Mouse (Mus musculus): ENCODE measurements around the gene Grid2.
"Not testable (repeated sequence)": the region's sequence is repeated elsewhere in the genome, so short reads cannot be mapped to it uniquely, and the experiment has no call there.

Gene Grid2

DNA sequence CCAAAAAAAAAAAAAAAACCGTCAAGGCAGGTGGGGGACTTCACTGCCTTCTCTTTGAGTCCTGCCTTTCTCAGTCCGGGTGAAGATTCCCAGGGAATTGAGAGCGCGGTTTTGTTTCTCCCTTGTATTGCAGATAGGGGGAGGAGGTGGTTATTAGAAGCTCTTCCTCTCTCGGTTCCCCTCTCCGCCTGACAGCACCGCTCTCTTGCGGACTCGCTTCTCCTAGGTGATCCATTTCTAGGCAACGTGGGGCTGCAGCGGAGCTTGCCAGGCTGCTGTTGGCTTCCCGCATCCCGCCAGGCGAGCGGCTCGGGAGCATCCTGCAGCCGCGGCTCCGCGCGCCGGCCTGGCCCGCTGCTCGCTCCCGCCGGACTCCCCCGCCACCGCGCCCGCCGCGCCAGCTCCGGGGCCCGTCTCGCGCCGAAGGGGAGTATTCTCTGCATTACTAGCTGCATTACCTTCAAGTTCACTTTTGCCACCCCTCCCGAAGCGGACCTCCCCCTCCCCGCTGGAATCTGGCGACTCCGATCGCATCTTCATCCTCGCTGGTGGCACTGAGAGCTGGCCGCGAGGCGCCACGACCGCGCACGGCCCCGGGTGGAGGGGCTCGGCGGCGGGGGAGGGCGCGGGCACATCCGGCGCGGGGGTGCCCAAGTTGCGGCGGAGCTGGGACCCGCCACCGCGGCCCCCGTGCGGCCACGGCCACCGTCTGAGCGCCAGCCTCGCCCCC, at the start of gene Grid2:
Grid2 (plus strand) TSS at position 51 of the 730 bp plus-strand sequence.
- peak; percentile 22 for DNase-seq (ENCODE audit: low read depth, low spot score)

DNA sequence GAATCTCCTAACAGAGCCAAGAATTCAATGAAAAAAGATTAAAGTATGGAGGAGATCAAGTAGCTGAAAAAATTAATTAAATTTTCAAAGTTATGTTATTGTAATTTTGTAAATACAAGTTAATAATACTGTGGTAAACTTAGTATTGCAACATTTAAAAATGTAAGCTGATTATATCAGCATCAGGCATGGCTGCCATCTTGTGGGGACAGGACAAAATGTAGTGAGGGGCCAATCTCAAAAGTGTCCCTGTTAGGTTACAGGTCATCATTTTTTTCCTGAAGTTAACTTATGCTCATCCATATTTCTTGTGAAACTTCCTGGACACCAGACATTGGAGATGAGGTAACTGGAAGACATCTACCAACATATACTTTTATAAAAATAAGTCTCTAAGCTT, 4.9 kb upstream of the Grid2 start:
- DNase-seq (ENCODE audit: low read depth, low spot score), result no peak

DNA sequence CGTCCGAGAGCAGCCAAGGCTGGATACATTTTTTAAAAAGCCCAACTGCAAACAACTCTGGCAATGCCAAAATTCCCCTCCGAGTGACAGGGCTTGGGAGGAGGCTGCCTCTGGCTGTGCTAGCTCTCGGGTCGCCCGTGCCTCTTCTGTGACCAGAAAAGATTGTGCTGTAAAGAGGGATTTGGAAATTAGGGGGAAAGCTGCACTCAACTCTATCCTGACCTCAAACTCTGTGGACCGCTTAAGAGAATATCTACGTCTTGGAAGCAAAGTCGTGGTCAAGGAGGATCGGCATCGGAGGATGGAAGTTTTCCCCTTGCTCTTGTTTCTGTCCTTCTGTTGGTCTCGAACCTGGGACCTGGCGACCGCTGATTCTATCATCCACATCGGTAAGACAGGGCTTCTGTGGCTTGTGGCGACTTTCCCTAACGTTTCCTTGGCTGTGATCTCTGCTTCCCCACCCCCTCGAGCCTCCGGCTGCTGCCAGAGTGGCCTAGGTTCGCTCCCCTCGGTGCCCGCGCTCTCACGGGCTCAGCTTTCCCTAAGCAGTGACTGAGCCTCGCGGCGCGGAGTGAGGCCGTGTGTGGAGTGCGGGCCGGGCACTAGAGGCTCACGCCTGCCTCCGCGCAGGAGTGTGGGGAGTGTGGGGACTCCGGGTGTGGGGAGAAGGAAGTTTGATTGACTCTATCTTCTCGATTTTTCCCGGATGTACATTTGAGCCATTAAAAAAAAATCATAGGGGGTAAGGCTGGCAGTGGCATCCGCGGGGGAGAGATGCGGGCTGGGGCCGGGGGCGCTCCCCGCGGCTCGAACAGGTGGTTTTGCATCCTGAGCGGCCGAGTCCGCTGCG, 1.1 kb downstream of the Grid2 start:
- peak; percentile 19 for DNase-seq (ENCODE audit: low read depth, low spot score)

DNA sequence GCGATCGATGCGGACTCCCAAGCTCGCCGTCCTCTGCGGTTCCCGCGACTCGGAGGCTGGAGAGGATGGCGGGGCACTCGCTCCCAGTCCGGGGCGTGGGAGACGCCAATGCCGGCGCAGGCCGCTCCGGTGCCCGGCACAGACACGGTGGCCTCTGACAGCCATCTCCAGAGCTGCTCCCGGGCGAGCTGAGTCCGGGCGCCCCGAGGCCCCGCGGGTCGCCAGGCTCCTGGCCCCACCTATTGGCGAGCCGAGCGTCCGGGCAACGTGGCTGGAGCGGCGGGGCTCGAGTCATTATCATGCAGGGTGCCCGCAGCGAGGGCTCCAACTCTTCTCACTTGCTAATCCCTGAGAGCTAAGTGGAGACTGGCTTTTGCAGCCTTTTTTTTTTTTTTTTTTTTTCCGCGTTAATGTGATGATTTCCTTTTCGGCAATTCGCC, 1.8 kb downstream of the Grid2 start:
- DNase-seq (ENCODE audit: low read depth, low spot score), result peak; percentile 17

DNA sequence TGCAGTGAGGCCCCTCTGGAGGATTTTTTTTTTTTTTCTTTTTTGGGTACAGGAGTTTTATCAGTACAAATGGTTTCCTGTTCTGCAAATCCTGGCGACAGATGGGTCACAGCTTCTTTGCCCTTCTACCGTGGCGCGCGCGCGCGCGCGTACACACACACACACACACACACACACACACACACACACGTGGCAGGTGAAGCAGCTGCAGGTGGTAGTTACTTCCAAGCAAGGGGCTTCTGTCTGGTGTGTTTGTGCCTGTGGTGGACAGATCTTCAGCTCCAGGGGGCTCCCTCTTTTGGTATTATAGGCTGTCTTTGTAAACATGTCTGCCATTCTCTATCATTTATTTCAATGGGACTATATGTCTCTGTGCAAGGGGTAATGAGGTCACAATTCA, 2.2 kb downstream of the Grid2 start:
- DNase-seq (ENCODE audit: low read depth, low spot score), result no peak

DNA sequence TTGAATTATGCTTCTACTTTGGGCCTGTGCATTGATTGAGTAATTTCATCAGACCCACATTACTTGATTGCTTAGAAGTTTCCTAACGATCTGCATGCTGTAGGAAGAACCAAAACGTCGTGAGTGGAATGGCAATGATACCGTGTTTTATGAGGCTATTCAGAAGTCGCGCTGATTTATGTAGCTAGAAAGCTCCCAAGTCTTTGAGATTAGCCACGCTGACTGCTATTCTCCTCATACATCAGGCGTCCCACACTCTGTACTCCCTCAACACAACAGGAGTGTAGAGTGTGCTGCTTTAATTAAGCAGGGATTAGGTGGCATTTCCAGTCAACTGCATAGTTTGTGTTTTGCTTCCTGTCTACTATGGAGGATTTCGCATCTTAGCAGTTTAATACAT, 4.1 kb downstream of the Grid2 start:
- peak; percentile 27 for DNase-seq (ENCODE audit: low read depth, low spot score)

DNA sequence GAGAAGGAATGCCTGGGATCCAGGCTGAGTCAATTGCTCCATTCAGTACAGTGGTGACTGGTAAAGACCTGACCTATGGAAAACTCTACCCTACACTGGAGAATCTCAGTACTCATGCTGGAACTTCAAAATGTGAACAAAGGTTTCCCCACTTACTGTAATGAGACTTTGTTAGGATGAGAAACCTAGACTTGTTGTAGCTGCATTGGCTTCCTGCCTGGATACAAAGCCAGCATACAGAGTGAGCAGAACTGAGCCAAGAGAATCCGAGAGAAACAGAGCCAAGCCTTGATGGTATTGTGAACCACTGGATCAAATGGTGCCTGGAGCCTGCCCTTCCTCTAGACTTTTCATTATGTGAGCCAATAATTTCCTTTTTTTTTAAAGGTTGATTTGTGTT, 28.7 kb downstream of the Grid2 start:
- DNase-seq (ENCODE audit: low read depth, low spot score), result no peak

DNA sequence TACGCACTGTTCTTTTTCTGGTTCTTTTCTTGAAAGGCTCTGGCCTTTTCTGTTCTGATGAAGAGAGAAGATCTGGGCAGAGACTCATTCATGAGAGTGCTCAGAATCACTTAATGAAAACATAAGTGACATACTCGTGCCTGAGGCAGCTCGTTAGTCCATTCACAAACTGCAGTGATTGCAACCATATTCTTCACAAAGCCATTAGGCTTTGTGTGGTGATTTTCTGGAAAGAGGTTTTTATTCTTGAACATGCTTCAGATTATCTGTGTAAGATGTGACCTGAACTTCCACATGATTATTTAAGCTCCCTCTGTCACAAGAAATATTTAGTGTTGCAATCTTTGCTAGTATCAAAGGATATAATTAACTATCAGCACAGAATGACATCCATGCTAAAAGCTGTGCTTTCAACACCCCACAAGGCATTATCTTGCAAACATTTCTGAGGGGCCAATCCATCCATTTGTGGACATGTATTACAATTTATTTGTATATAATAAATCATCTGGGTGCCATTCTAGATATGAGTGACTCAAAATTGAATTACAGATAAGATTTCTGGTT, 86.8 kb downstream of the Grid2 start:
- DNase-seq (ENCODE audit: low read depth, low spot score), result no peak

DNA sequence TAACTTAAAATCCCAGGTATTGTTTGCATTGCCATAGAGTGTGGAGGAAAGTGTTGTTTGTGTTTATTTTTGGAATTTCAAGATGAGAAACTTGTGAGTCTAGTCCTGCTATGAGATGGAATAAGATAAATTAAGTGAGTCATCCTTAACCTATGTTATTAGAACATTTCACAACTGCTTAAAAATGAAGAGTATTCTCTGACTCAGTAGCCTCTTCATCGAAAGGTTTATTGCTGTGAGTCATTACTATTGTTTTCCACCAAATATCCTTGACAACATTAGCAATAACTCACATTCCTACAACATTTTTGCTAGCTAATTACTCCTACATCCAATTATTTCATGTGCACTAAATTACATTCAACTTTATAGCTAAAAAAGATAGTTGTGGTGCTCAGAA, 91.3 kb downstream of the Grid2 start:
- DNase-seq (ENCODE audit: low read depth, low spot score), result no peak

DNA sequence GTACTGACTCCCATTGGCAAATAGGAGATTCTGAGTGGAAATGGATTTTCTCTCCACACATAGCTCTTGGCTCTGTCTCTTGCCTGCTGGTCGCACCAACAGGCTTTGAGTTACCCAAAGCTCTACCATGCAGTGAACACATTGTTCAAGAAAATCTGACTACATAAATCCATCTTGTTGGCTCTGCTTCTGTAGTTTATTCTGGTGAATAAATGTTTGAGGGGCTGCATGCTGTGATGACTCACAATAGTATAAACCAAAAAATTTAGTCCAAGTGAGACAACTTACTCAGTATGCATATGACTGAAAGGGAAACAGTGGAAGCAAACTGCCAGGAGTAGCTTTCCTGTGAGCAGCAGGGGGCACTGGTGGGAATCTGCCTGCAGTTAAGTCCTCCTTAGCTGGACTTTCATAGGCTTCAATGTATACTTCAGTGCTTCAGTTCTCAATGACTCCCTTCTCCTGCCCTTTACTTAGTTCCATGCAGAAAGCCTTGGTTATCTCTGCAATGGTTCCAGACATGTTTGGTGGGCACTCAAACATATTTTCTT, 125.5 kb downstream of the Grid2 start:
- no peak for DNase-seq (ENCODE audit: low read depth, low spot score)

DNA sequence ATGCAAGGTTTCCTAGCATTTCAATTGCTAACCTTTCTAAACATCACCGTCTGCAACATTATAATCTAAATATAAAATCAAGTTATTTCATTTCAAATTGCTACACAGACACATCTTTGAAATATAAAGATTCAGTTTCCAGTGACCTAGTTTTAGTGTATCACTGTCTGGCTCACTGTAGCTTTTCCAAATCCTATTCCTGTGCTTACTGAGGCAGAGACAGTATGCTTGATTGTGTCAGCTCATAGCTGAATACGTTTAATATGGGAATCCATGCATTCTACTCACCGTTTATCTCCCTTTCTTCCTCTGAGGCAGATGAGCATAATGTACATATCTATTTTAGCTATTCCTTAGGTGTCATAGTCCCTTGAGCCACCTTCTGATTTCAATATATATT, 146.0 kb downstream of the Grid2 start:
- no peak for DNase-seq (ENCODE audit: low read depth, low spot score)

DNA sequence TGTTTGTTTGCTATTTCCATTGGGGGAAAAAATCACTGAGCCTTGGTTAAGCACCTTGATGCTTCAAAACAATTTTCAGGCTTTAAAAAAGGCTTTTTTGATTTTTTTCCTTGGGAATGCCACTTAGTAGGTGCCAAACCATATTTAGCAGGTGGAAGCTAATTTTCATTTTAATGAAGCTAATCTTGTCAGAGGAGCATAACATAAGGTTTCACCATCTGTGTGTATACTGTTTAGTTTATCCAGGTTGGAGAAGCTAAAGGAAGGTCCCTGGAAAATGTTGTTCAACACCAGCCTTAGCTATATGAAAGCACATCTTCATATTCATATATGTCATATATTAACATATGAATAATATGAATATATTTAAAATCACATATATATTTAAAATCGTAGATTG, 161.9 kb downstream of the Grid2 start:
- no peak for DNase-seq (ENCODE audit: low read depth, low spot score)

DNA sequence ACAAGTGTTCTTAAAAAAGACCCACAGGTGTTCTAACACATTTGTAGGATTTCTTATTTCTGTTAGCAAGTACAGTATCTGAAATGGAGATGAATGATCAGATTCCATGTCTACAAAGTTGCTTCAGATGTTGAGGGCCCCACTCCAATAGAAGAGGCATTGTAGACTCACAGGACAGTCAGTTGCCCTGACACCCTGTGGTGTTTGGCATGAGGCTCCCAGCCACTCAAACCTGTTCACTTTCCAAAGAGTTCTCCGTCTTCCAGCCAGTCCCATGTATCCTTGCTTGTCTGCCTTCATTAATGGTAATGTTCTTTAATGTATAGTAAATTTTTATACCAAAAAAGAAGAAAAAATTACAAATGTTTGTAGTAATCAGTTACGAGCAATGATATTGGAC, 177.1 kb downstream of the Grid2 start:
- no peak for DNase-seq (ENCODE audit: low read depth, low spot score)

DNA sequence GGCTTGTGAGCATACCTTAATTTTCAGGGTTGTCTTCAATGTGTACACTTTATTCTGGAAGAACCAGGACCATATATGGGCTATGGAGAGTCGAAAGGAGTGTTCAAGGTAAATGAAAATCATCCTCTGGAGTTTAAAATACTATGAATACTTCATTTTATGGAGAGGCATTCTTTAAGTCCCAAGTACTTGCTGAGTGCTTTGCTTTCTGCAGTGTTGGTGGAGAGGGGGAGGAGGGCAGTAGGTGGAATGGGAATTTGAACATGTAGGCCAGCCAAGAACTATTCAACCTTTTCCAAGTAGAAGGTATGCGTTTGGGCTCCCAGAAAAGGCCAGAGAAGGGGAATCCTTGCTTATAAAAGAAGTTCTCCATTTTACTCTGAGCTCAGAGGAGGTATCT, 192.5 kb downstream of the Grid2 start:
- no peak for DNase-seq (ENCODE audit: low read depth, low spot score)

DNA sequence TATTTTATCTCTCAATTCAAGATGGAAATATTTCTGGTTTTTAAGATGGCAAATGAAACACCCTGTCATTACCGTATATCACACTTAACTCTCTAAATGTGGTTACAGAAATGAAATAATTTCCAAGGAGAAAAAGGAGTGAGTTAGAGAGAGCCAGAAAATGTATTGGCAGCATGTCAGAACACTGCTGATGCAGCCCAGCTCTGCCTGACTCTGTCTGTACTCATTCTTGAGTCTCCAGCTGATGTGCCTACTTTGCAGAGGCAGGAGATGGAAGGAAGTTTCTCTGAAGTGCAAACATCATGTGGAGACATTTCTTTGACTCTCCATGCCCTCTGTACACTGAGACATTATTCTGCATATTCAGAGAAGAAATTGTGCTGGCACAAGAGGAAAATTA, 226.5 kb downstream of the Grid2 start:
- DNase-seq (ENCODE audit: low read depth, low spot score), result no peak

DNA sequence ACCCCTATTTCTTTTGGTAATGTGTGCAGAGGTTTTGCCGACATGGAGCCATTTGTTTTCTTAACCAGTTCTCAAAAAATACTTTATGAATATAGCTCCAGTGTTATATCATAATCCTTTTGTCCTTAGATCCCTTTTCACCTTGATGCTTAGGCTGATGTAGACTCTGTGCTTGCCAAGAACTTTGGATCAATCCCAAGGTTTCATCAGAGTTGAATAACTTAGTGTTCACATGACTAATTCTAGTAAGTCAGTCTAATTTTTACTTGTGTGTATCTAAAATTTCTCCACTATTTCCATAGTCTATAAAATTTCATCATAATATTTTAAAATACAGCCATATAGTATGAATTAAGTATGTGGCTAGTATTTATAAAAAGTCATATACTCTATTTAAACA, 259.3 kb downstream of the Grid2 start:
- no peak for DNase-seq (ENCODE audit: low read depth, low spot score)

DNA sequence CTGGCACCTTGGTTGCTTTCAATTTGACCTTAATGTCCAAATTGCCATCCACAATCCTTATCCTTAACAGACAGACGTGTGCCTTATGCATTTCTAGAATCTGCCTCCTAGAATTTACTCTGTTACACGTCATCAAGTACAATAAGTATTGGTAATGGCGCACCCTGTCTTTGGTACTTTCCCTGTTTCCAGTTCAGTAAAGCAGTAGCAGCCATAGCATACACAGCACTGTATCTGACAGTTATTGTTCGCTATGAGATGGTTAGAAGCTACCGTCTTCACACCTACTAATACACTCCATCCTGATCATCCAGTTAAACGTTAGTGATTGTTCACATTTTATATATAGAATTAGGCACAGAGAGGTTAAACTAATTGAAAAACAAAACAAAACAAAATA, 260.3 kb downstream of the Grid2 start:
- no peak for DNase-seq (ENCODE audit: low read depth, low spot score)

DNA sequence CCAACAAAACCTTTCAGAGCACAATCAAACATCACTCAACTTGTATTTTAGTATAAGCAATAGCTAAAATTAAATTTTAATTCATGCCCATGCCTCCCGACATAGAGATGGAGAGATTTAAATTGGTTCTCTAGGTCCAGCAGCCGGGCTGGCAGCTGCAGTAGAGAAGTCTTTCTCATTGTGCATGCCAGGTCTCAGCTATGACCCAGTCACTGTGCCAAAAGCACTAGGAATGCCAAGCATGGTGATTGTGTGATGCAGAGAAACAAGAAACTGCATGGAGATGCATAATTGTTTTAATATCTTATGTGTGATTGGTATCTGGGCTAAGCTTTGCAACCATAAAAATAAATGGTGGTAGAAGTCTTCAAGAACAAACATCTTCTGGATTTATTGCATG, 276.1 kb downstream of the Grid2 start:
- no peak for DNase-seq (ENCODE audit: low read depth, low spot score)

DNA sequence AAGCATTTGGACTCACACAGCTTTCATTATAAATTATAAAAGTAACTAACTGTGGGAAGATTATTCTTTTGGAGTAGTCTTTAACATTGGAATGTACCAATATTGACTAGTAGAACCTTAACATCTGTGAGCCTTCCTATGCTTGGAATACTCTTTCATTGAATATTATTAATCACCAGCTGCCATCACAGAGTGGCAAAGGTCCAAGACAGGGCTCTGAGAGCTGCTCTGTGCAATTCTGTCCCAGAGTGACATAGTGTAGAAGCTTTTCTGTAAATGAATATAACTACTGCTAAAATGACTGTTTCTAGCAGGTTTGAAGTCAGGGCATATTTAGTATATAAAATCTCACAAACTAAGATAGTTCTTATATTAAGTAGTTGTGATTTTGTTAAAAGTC, 277.2 kb downstream of the Grid2 start:
- no peak for DNase-seq (ENCODE audit: low read depth, low spot score)

DNA sequence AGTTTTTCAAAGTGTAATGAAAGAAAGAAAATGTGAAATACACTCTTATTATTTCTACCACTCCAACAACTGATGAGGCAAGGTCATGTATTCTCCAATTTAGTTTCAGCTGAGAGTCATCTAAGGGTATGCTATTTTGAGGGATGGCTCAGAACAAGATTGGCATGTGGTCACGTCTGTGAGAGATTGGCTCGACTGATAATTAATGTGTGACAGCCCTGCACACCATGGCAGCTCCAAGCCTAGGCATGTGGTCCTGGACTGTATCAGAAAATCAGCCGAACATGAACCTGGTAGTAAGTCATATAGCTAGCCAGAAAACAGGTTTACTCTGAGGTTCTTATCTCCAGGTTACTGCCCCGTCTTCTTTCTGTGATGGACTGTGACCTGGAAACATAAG, 292.1 kb downstream of the Grid2 start:
- DNase-seq (ENCODE audit: low read depth, low spot score), result no peak

DNA sequence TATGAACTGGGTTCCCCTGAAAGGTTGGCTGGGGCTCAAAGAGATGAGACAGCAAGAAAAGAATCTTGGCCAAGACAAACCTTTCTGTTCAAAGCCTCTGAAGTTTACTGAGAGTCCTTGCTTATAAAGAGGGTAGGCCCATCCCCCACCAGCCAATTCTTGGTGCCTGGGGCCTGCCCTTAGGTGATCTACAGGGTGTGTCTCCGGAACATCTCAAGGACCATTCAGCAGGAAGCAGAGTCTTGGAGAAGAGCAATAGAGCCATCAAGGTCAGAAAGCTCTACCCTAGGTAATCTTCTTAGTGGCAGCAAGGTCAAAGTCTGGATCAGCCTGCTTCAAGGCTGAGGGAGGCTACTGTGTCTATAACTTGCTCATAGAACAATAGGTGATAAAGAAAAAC, 313.1 kb downstream of the Grid2 start:
- not testable (repeated sequence) for DNase-seq (ENCODE audit: low read depth, low spot score)

DNA sequence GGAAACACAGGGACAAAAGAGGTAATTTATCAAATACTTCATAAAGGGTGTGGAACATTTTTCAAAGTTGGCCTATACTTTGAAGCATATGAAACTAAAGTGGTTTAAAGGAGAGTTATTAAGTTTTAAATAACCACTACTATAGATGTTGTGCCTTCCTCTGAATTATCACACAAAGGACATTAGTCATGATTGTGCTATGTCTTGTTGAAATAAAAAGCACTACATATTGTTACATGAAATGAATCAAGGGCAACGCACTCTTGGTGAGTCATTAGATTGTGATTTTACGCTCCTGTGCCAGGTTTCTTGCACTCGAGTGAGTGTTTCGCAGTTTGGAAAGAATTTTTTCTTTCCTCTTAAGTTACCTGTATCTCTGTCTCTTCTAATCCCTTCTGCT, 335.0 kb downstream of the Grid2 start:
- DNase-seq (ENCODE audit: low read depth, low spot score), result no peak

DNA sequence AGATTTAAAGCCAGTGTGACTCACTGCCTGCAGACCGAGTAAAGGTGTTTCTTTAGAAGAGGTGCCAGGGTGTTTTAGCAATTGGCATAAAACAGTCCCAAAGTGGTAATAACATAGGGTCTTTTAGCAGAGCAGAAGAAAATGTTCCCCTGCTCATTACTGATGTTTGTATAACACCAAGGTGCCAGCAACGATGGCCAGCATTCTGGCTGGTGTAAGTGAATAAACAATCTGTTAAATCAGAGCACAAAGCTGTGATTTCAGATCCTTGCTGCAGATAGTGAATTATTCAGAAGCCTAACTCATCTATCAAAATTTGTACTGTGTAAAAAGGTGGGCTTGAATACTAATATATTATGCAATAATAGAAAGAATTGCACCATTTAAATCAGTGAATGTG, 353.9 kb downstream of the Grid2 start:
- no peak for DNase-seq (ENCODE audit: low read depth, low spot score)
